Mouse (Mus musculus): ENCODE results near the gene Ptp4a2.

The Ptp4a2 gene

DNA sequence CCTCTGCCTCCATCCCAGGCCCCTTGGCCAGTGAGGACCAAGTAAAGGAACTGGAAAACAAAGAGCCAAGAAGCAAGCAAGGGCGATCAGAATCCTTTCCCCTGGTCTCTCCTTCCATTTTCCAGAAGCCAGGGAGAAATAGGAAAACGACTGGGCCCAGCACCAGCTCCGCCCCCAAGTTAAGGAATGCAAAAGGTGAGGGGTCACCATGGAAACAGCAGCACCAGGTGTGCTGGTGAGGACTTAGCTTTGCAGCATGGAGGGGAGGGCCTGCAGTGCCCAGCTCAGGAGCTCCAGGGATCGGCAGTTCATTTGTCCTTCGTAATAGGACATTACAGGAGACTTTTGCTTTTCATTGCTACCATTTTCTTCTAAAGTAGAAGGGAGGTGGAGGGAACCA is 13.0 kb upstream of the Ptp4a2 start:
- no peak for DNase-seq (ENCODE audit: low spot score in 2 of 2)

DNA sequence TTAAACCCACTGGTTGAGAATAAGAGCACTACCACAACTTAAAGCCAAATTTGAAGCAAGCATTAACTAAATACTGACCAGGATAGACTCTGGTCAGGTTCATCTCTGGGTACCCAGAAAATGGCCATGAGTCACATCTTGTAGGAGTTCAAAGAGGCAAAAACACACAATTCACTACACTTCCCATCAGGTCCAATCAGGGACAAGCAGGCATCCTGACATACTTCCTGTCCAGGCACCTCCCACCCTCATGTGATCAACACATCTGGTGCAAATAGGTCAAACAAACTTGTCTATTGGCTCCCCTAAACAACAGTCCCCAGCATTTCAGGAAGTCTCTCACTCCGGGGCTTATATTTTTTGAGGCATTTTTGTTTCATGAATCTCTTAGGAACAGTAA is 7.7 kb upstream of the Ptp4a2 start:
- DNase-seq (ENCODE audit: low spot score in 2 of 2), result no peak

DNA sequence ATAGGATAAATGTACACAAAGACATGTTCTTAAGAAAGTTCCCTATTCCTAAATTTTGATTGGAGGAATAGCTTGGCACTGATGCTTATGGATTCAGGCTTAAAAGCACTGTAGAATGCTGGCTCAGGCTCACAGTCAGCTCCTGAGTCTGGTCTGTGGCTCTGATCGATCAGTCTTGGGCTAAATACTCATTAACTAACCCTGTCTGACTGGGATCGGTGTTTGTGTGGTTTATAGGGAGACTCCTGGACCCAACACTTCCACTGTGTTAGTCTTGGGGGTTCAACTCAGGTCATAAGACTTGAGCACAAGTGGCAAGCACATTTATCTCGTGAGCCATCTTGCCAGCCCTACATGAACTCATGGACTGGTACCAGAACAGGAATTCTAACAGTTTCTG is 6.0 kb upstream of the Ptp4a2 start:
- no peak for DNase-seq (ENCODE audit: low spot score in 2 of 2)

DNA sequence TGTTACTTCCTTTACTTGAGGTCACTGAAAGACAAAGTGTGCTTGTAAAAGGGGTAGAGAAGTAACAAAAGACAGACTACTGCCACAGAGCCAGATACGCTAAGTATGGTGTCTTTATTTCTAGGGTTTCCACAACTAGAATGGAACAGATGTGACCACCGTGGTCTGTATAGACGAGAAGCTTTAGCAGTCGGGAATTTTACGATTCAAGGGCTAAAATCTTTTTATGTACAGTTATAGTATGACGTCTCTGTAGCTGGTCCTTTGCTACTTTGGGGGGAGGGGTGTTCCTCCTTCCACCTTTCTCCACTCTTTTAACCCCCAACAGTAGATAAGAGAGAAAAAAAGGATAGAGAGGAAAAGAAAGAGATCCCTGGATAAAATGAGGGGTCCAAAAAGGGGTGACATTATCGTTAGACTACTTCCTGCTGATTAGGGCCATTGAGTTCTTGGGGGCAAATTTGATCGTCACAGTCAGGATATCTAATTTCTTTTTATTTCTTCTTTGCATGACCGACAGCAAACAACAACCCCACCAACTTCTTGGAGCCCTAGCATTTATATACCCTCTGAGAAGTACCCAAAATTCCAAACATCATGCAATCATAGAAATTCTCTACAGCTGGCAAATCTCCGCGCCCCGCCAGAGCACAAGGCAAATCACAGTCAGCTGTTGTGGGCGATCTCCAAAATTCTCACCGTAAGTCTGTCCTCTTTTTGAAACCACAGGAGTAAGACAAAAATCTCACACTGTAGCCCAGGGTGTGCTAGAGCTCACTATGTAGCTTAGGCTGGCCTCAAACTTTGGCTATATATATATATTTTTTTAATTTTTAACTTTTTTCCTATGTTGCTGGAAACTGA is 818 bp downstream of the Ptp4a2 start:
- DNase-seq (ENCODE audit: low spot score in 2 of 2), result no peak

DNA sequence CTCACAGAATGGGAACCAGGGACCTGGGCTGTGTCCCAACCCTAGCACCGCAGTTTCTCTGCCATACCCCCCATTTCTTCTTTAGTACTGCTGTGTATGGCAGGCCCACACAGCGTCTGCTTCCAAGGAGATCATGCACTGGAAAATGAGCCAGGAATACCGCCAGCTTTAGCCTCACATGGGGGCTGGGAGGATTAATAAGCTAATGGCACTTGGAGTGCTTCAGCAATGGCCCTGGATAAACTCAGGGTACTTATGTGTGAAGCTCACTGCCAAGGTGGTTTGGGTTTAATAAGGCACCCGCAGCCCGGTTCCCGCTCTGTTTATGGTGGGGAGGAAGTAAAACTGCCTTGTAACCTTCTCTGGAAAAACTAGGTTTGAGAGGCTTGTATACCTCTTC is 6.6 kb downstream of the Ptp4a2 start:
- no peak for DNase-seq (ENCODE audit: low spot score in 2 of 2)

DNA sequence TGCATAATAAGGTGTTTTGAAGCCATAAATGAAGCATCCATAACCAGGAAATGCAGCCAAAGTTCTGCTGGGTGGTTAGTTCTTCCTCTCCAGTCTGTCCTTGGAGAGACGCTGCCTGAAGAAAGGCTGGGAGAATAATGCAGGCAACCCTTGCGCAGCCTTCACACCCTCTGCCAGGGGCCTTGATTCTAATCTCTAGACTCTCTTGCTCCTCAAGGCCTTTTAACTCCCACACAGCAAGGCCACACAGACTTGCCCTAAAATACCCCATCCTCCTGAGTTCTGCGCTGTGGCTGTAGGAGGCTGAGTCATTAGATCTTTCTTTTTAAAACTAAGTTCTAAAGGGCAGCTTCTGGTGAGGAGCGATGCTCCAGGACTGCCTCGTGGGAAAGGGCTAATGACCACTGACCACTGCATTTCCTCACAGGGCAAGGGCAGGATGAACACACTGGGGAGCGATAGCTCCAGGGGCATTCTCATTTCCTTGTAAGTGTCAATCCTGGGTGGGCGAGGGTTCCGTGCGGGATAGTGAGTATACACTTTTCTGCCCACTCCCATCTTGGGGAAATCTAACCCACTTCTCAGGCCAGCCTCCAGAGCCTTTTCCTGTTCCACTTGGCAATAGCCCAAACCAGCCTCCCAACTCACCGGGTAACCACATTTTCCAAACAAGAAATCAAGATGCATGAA is 7.6 kb downstream of the Ptp4a2 start:
- DNase-seq (ENCODE audit: low spot score in 2 of 2), result no peak

DNA sequence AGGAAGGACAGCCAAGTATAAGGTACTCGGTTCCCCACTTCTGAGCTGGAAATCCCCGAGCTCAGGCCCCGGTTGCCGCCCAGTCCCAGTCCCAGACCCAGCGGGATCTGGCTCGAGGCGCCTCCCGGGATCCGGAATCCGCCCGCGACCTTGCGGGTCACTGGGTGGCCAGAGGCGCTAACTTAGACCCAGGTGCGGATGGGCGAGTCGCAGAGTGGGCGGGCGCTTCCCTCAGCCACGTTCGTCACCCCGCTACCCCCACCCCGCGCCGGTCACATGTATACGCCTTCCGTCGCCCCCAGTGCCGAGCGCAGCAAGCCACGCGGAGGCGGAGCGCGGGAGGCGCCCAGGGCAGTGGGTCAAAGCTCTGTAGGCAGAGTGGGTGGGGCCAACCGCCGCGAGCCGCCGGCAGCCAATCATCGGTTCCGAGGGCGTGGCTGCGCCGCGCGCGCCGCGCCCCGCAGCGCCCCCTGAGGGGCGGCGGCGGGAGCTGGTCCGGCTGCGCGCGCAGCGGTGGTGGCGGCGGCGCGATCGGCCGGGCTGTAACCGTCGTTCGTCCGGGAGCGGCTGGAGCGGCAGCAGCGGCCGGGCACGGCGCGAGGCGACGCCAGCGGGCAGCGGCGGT is 8.8 kb downstream of the Ptp4a2 start:
- peak; percentile 85 to 90 for DNase-seq (ENCODE audit: low spot score in 2 of 2)

DNA sequence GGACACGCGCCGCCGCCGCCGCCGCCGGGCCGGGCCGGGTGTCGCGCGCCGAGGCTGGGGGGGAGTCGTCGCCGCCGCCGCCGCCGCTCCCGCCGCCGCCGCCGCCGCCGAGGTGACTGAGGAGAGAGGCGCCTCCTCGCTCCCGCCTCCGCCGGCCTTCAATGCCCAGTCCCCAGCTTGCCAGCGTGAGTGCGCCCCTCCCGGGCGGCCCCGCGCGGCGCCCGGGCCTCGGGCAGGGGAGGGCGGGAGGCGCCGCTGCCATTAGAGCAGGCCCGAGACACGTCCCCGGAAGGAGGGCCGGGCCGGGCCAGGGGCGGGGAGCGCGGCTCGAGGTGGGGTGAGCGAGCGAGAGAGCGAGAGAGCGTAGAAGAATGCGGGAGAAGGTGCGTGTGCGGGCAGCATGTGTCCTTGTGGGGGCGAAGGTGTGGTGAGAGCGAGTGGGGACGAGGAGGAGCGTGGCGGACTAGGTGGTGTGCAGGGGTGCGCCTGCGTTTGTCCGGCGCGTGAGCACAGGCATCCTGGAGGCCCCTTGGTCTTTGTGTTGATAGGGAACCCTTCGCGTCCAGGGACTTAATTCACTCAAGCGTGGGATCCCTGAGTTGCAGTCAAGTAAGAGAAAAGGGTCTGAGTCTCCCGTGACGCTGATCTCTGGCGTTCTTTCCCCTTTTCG is 9.5 kb downstream of the Ptp4a2 start:
- peak; percentile 46 to 49 for DNase-seq (ENCODE audit: low spot score in 2 of 2)

DNA sequence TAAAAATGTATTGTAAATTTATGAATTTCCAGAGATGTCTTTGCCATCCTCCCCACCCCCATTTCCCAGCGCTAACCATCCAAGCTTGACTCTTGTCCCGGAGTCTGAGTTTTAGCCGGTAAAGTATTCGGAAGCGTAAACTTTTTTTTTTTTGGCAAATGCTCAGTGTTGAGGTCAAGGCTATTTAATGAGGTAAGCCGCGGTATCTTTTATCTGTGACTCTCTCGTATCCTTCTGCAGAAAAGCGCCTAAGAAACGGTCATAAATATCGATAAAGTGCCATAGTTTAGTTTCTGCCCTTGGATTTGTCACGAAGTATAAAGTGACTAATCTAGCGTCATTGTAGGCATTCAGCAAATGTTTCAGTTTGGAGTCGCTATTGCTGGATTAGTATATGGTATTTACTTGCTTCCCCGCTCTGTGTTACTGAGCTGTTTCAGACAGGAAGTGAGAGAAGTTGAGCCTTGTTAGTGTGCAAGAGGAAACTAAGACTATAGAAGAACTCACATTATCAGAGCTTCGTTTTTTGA is 10.1 kb downstream of the Ptp4a2 start:
- no peak for DNase-seq (ENCODE audit: low spot score in 2 of 2)

DNA sequence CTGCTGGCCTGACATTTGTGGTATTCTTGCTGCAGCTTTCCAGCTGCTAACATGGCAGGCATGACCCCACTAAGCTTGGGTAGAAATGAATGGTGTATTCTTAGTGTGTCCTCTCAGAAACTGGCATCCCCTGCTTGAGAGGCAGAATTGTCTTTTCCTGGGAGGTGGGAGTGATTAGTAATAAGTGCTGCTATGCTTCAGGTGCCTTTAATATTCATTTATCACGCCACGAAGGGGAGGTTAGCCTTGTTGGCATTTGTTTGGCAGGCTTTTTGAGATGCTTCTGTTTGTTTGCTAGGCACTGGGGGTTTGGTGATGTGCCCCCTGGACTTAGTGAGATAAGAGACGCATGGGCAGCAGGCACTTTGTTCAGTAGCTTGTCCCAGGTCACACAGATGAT is 11.3 kb downstream of the Ptp4a2 start:
- DNase-seq (ENCODE audit: low spot score in 2 of 2), result no peak

DNA sequence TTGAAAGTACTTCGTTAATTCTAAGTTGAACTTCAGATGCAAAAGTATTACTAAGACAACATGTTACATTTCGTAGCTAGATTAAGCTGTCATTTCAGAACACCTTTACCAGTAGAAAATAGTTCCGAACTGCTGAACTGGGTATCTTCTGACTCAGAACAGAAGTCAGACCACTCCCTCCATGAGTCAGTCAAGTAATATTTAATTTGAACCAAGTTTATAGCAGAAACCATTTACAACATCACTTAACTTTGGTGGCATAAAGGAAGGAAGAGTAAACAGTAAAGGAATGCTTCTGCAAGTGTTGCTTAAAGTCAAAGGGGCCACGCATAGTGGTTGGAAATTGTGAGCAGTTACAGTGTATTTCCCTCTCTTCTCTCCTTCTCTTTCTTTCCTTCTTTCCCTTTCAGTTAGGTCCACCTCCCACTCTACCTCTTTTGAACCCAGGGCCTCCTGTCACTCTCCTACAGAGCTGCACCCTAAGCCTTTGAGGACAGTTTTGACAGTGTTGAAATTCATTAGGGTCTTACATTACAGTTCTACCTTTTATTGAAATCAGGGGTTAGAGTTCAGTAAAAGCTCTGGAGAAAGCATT is 12.3 kb downstream of the Ptp4a2 start:
- no peak for DNase-seq (ENCODE audit: low spot score in 2 of 2)

DNA sequence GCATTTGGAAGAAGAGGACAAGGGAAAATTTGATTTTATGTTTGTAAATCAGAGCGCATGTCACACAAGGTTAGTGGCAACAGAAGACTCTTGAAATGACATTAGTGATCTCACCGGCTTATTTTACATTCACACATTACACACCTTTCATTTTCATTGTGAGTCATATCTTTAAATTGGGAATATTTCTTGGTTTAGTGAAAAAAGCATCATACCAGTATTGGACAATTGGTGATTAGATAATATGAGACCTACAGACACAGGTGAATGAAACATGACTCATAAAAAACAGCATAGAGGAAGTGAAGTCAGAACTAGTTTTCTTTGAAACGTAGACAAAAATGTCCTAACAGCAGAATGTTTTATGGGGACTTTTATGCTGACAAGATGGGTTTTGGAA is 16.6 kb downstream of the Ptp4a2 start:
- no peak for DNase-seq (ENCODE audit: low spot score in 2 of 2)

DNA sequence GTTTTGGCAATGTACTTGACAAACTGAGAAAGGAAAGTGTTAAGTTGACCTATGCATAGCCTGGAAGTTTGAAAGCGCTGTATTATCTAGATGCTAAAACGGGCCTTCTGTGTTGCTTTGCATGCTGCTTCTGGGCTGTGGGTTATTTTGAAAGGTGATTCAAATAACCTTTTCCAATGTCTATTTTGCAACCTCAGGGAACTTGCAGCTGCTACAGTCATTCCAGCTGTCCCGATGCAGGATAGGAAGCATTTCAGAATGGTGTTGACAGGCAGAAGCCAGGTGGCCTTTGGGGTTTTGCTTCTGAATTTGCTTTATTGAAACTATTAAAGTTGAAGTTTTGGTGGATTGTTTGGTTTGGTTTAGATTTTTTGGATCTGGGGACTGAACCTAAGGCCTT is 17.1 kb downstream of the Ptp4a2 start:
- no peak for DNase-seq (ENCODE audit: low spot score in 2 of 2)

DNA sequence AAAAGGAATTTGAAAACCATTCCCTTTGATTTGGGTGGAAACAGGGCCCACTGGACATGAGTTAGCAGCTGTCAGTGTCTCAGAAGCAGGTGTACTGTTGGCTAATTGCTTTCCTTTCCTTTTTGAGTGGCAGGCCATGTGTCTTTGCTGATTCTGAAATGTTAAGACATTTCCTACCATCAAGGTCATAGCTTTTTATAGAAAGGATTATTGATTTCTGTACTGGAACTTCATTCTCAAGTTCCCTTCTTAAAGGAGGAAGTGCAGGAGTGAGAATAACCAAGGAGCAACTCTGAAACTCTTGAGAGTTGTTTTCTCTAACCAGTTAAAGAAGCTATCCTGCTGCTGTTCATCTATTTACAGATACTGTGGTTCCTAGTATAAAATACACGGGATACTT is 18.8 kb downstream of the Ptp4a2 start:
- DNase-seq (ENCODE audit: low spot score in 2 of 2), result no peak

DNA sequence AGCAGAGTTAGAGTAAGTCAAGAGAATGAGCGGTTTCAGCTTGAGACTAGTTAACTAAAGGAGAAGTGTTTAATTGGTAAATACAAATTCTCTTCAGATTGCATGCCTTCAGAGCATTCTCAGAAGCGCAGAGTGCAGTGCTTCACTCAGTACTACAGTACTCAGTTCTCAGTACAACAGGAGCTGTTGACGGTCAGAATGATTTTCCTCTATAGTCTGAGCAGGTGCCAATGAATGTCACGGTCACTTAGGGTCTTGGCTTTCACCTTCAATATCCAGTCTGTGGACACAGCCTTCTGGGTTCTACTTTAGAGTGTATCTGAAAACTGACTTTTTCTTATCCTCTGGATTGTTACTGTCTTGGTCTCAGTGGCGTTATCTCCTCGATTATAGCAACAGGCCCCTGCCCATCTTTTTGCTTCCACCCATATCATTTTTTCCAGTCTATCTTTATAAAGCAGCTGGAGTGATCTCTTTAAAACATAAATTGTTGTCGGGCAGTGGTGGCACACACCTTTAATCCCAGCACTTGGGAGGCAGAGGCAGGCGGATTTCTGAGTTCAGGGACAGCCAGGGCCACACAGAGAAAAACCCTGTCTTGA is 19.4 kb downstream of the Ptp4a2 start:
- DNase-seq (ENCODE audit: low spot score in 2 of 2), result no peak

DNA sequence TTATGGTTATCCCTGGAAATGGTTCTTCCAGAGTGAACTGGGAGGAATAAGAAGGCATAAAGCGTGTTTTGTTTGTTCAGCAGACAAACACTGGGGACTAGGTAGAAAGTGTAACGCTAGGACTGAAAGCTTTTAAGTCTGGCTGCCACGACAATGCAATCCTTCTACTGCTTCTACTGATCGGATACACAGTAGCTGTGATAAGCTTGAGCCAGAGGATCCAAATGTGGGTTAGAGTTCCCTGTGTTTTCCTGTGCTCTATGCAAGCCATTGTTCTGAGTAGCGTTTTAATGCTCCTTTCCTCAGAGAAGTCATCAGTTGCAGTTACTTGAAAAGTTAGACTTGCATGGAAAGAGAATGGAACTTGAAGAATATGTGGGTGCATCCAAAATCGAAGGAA is 23.6 kb downstream of the Ptp4a2 start:
- no peak for DNase-seq (ENCODE audit: low spot score in 2 of 2)

DNA sequence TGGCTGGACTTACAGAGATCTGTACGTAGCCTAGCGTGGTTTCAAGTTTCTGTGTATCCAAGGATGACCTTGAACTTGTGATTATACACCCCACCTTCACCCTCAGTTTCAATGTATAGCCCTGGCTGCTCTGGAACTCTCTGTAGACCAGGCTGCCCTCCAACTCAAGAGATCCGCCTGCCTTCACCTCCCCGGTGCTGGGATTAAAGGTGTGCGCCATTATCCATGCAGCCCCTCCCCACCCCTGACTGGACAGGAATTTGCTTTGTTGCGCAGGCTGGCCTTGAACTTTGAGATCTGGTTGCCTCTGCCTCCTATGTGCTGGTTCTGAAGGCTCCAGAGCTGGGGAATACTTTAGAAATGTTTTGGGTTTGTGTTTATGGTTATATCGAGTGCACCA is 24.3 kb downstream of the Ptp4a2 start:
- no peak for DNase-seq (ENCODE audit: low spot score in 2 of 2)

DNA sequence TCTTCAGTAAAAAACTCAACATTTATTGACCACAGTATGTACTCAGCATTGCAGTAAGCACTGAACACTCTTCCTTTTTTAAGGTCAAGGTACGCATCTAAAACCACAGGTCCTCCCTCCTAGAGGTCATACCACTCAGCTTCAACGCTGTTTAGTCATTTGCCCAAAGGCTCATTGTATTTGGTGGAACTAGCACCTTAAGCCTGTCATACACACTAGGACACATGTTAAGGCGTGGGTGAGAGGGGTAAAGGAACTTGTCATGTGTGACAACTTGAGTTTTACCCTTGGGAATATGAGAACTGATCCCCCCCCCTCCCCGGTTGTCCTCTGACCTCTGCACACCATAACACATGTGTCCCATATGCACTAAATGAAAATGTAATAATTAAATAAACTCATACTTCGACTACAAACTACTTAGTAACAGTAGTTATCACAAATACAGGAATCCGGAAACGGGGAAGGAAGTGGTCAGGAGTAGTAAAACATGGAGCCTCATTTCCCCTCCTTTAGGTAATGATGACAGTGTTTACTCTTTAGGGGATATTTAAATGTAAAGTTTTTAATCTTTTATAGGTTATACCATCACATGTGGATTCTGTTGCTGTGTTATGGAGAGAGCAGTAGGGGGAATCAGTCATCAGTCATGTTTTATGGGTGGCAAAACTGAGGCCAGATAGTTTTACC is 29.0 kb downstream of the Ptp4a2 start:
- no peak for DNase-seq (ENCODE audit: low spot score in 2 of 2)

DNA sequence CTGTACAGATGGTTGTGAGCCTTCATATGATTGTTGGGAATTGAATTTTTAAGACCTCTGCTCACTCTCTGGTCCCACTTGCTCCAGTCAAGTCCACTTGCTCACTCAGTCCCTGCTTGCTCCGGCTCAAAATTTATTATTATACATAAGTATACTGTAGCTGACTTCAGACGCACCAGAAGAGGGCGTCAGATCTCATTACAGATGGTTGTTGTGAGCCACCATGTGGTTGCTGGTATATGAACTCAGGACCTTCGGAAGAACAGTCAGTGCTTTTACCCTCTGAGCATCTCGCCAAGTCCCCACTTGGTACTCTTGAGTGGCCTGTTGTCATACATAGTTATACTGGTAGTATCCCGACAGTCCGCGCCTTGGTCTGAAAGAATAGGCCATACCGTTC is 35.8 kb downstream of the Ptp4a2 start:
- DNase-seq (ENCODE audit: low spot score in 2 of 2), result no peak

DNA sequence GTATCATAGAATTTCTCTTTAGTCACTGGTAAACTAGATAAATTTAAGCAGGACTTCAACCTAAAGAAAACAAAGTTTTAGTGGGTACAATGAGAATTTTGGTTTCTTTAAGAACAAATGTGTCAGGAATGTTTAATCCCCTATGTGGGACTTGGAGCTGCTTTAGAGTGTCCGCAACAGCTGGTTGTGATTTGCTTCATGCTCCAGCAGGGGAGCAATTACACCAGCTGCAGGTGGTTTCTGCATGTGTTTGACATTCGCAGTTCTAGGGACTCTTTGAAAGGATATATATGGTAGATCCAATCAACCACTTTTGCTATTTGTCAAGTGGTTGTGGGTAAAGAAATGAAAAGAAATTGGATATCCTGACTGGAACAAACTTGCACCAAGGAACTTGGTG is 39.5 kb downstream of the Ptp4a2 start:
- no peak for DNase-seq (ENCODE audit: low spot score in 2 of 2)

DNA sequence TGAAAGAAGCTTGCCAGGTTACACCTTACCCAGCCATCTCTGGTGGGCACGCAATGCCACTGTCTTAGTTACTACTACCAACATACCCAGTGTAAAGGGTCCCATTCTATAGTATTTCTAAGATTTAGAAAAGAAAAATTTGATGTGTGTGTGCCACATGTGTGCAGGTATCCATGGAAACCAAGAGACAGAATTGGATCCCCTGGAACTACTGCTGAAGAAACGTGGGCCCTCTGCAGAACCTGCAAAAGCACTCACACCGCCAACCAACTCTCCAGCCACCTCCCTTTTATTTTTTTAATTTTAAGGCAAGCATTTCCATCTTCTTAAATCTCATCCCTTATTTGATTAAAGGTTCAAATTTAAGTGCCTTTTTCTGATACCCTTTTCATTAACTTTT is 40.8 kb downstream of the Ptp4a2 start:
- DNase-seq (ENCODE audit: low spot score in 2 of 2), result no peak

Measured in right cerebral cortex, postnatal 36 days (tissue).